Mouse (Mus musculus) liver, postnatal 0 days (tissue): Measurements from ENCODE around the gene Gm49378.

Source experiments
- CTCF ChIP-seq: sonication (generic); IDR thresholded peaks from 2 replicates; pipeline ENCODE4 v1.5.1; 2016; ENCODE audit warnings: antibody characterized with exemption, low read depth
- EP300 ChIP-seq: IDR thresholded peaks from 2 replicates; pipeline ENCODE4 v1.6.1; 2016; ENCODE audit warnings: antibody characterized with exemption, low read depth, mild to moderate bottlenecking

DNA sequence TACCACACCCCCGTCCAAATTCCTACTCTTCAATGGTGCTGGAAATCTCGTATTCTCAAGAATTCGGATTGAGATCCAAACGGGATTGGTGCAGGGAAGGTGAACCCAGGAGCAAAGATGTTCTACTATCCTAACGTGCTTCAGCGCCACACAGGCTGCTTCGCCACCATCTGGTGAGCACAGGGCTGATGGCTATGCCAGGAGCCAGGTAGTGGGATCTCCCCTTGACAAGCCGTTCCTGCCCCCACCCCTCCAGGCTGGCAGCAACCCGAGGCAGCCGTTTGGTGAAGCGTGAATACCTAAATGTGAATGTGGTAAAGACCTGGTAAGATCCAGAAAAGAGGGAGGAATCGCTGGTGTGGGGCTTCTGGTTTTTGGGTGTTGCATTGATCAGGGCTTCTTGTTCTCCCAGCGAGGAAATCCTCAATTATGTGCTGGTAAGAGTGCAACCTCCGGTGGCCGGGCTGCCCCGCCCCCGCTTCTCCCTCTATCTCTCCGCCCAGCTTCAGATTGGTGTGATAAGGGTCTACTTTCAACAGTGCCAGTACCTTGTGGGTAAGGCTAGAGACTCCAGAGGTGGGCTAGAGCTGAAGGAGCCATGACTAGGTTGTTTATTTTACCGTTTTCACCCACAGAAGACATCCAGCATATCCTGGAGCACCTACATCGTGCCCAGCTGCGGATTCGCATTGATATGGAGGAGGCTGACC, 19.1 kb downstream of the Gm49378 start:
- TF ChIP-seq CTCF (no peak), EP300 (peak; percentile 77)
